Mouse (Mus musculus) frontal cortex, postnatal 14 days (tissue): ENCODE measurements around the gene Gm28035.

Source experiments
- DNase-seq, 2 experiments: peaks; one replicate each; pipeline ENCODE4 v3.0.0; 2022; ENCODE audit warnings: low spot score in 2 of 2

Gm28035 gene

DNA sequence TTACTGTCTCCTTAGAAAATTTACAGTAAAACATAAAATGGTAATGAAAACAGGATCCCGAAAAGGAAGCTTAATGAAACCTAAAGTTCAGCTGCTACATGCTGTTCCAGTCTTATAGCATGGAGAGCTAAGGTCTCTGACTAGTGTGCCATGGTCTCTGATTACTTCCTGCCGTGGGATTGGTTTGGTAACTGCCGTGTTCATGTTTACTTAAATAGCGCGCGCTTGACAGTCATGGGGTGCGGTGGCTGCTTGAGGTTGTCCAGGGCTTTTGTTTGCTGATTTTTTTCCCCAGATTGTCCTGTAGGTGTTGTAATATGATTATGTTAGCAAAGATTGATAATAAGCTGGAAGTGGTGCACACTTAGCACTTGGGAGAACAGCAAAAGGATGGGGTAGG is 65.7 kb downstream of the Gm28035 start:
- no peak for DNase-seq

DNA sequence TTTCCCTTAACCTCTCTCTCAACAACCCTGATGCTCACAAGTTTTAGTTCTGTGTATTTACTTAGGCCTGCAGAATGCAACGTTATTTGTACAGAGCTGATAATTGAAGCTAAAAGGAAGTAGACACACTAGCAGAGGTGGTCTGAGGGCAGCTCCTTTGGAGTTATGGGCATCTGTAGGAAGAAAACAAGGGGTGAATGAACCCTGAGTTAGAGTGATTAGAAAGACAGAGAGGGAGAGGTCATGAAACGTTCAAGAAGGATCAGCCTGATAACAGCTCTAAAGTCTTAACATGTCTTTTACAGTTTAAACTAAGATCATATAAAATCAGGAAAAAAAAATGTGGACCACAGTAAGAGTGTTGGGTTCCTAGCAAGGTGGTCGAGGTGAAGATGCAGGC is 69.0 kb downstream of the Gm28035 start:
- no peak for DNase-seq

DNA sequence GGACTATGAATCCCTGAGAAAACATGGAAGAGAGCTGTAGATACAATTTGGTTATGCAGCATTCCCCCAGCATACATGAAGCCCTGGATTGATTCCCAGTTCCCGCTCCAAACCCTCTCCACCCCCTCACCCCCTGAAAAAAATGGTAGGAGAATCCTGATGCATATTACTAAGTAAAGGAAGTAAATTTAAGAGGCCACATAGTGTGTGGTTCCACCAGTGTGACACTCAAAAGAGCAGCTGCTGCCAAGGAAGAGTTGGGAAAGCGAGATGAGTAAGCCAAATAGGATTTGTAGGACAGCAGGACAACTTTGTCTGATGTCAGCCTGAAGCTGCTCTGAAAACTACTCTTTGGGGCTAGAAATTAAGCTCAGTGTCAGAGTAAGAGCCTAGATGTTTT is 71.1 kb downstream of the Gm28035 start:
- DNase-seq = no peak

DNA sequence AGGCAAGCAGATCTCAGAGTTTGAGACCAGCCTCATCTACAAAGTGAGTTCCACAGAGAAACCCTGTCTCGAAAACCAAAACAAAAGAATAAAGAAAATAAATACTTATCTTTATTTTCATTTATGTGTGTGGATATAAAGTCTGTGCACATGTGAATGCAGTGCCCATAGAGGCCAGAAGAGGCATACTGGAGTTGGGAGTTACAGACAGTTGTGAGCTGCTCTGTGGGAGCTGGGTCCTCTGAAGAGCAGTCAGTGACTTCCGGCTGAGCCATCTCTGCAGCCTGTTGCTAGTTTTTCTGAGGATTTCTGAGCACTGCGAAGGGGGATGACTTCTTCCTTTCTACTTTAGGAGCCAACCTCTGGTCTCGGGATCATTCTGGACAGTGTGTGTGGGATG is 75.8 kb downstream of the Gm28035 start:
- DNase-seq = no peak

DNA sequence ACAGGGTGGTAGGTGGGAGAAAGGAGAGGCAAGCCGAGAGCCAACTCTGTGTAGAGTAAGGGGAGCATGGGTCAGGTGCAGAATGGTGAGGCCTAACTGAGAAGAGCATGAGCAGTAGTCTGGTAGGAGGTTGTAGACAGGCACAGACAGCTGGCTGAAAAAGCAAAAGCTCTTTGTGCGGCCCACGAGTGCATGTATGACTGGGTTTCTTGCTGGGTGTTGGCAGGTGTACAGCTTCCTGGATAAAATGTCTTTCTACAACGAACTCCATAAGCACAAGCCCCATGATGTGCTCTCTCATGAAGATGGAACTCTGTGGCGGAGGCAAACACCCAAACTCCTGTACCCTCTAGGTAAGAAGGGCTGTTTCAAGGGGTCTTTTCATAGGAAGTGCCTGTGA is 76.6 kb downstream of the Gm28035 start:
- no peak for DNase-seq

DNA sequence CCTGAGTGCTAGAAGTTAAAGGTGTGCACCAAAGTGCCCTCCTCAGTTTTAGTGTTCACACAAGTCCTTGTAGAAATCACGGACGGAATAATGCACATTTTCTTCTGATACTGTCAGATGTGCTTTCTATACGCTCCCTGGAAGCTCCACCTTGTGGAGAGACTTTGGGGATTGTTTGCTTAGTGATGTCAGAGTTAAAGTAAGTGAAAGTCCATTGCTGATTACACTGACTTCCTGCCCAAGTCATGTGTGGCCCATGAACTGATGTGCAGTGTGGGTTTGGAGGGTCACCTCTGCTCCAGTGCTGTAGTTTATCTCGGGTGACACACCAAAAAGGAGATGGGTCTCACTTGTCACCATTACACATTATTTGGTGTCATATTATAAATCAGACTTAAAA is 78.9 kb downstream of the Gm28035 start:
- no peak for DNase-seq

DNA sequence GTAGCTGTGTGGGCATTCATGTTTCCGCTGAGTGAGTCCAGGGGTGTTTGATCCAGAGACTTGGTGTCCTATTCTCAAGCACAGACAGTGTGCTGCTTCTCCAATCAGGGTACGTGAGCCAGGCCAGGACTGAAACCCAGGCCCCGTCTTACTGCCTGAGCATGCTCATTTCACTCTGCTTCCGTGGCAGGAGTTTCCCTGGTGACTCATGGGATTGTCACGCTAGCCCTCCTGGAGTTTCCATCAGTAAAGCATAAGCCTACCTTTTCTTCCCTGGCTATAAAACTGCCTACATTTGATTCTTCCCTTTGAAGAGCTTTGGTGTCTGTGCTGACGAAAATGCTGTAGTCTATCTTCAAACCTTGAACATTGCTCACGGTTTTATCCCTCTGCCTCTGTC is 82.7 kb downstream of the Gm28035 start:
- DNase-seq = no peak

DNA sequence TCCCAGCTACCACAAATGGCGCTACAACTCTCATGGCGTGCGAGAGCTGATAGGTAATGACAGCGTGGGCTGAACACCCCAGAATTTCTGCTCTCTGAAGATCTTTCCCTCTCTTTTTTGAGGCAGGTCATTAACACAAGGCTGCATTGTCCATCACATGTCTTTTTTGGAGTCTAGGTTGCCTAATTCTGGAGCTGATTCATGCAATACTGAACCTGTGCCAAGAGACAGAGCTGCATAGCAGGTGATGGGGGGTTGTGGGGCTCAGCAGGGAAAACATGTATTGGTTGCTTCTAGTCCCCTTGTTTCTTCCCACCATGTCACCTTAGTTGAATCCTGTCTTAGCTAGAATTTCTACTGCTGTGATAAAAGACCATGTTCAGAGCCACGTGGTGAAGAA is 84.9 kb downstream of the Gm28035 start:
- DNase-seq = no peak

DNA sequence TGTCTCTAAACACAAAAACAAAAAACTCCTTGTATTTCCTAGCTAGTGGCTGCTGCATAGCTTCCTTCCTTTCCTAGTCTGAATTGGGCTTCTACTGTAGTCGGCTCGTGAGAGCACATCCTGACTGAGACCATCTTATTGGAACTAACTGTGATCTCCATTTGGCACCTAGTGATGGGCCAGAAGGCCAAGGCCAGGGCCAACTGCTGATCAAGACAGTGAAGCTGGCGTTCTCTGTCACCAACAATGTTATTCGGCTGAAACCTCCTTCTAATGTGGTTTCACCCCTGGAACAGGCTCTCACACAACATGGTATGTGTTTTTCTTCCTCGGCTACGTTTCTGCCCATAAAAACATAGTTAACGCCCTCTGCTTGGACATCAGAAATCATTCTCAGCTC is 86.9 kb downstream of the Gm28035 start:
- DNase-seq = no peak

DNA sequence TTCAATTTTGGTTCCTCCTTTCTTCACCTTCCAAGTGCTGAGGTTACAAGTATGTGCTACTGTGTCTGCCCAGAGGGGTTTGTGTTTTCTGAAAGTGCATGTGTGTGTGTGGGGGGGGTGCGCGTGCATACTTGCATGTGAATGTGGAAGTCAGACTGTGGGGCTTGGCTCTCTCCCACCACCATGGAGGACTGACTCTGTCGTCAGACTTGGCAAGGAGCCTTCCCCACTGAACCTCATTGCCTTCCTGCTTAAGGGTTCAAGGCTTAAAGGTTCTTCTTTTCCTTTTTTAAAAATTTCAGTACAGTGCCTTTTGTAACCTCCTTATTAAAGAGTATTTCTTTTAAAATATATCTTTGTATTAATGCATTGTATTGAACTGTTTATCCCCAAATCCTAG is 88.4 kb downstream of the Gm28035 start:
- DNase-seq = no peak
